Mouse (Mus musculus) heart, adult 8-10 months (tissue): ENCODE measurements around the gene Ap1m2. TPM values are rescaled to one million over a fixed set of nuclear protein-coding genes. Genes with fewer than 3 reads are reported as not detected.

Experiments used
- DNase-seq: peaks from one replicate; pipeline ENCODE4 v3.0.0; 2022; ENCODE audit warnings: low spot score
- total RNA-seq, 4 experiments: library from RNA; stranded (reverse); gene quantifications; 2 replicates each; pipeline ENCODE4 v1.2.4; 2022

The Ap1m2 gene
- total RNA-seq: not detected

- no peak for DNase-seq
Measured at GRCm38 (mm10) chr9:21312134-21312533, at the start of gene Ap1m2. Gene Ap1m2, minus strand, starts transcription at chr9:21312337.

- peak; percentile 82 for DNase-seq
Measured at GRCm38 (mm10) chr9:21356981-21357718, 45.0 kb upstream of the Ap1m2 start.

- no peak for DNase-seq
Measured at GRCm38 (mm10) chr9:21354796-21355195, 42.7 kb upstream of the Ap1m2 start.

- DNase-seq: no peak
Measured at GRCm38 (mm10) chr9:21353373-21353686, 41.2 kb upstream of the Ap1m2 start.

- DNase-seq: no peak
Measured at GRCm38 (mm10) chr9:21352463-21353372, 40.6 kb upstream of the Ap1m2 start.

- DNase-seq: no peak
Measured at GRCm38 (mm10) chr9:21351702-21352377, 39.7 kb upstream of the Ap1m2 start.

GRCm38 (mm10) chr9:21351178-21351577 lies 39.0 kb upstream of the Ap1m2 start:
- DNase-seq: no peak

GRCm38 (mm10) chr9:21348152-21348551 lies 36.0 kb upstream of the Ap1m2 start:
- DNase-seq: no peak

- DNase-seq: no peak
Measured at GRCm38 (mm10) chr9:21346627-21347365, 34.7 kb upstream of the Ap1m2 start.

GRCm38 (mm10) chr9:21340411-21340810 lies 28.3 kb upstream of the Ap1m2 start:
- DNase-seq: no peak

- no peak for DNase-seq
Measured at GRCm38 (mm10) chr9:21337652-21338051, 25.5 kb upstream of the Ap1m2 start.

GRCm38 (mm10) chr9:21336491-21336890 lies 24.4 kb upstream of the Ap1m2 start:
- no peak for DNase-seq

GRCm38 (mm10) chr9:21335391-21335790 lies 23.3 kb upstream of the Ap1m2 start:
- no peak for DNase-seq

- no peak for DNase-seq
Measured at GRCm38 (mm10) chr9:21334747-21335146, 22.6 kb upstream of the Ap1m2 start.

GRCm38 (mm10) chr9:21333523-21333922 lies 21.4 kb upstream of the Ap1m2 start:
- DNase-seq: no peak

- no peak for DNase-seq
Measured at GRCm38 (mm10) chr9:21332161-21333061, 20.3 kb upstream of the Ap1m2 start.

GRCm38 (mm10) chr9:21331365-21332140 lies 19.4 kb upstream of the Ap1m2 start:
- no peak for DNase-seq

- no peak for DNase-seq
Measured at GRCm38 (mm10) chr9:21329699-21330289, 17.7 kb upstream of the Ap1m2 start.

- DNase-seq: peak; percentile 42
Measured at GRCm38 (mm10) chr9:21329041-21329440, 16.9 kb upstream of the Ap1m2 start.
